Mouse (Mus musculus) olfactory bulb, adult 2 months (tissue): ENCODE data around the gene Cald1.

Experiments
- CTCF ChIP-seq: fragments of 200-500 bp; IDR thresholded peaks from 2 replicates; pipeline ENCODE4 v1.5.1; 2012; ENCODE audit warnings: low read depth, mild to moderate bottlenecking, low read length, moderate library complexity; ENCODE audit not compliant: insufficient read depth
- POLR2A ChIP-seq: fragments of 200-500 bp; IDR thresholded peaks from 2 replicates; pipeline ENCODE4 v1.6.1; 2012; ENCODE audit warnings: mild to moderate bottlenecking, low read depth, low read length, moderate library complexity; ENCODE audit not compliant: insufficient read depth

GRCm38 (mm10) chr6:34608603-34609002, 10.3 kb downstream of the Cald1 start:
- TF ChIP-seq CTCF (no peak), POLR2A (no peak)
